Comparison of ENCODE assay signal across 10 mouse cellular contexts in the genomic region with DNA sequence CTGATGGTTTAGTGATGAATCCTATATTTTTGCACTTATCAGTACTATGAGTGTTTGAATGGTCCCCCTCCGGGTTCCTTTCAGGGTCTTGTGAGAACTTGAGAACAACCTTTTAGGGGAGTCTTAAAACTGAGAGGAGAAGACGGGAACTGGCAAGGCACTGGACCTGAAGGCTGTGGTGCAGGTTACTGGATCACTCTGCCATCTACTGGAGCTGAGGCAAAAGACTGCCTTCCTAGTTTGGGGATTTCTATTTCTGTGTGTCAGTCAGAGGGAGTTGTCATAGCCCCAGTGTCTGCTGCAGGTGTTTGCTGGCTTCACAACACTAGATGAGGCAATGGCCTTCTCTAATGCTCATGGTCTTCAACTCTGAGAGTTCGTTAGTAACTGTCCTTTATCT.
DNase-seq lines count a peak whose midpoint lies in the region; ATAC-seq and TF ChIP-seq lines count a peak whose summit lies in the region.
"Had no signal": no experiment of that assay in that cellular context is flagged by ENCODE, and none has a peak within 500 bp of the region (broad histone marks: within the 10 kb centered on the region; RNA-seq: fewer than 3 reads in every experiment).

No protein-coding gene starts in this region.

- H3K27ac ChIP-seq in liver, postnatal 0 days (ENCODE audit: low read depth): no peak overlapping the region
- H3K27ac ChIP-seq: embryonic facial prominence, embryonic 15.5 days; liver, embryonic 15.5 days had no signal

- no peak for ATAC-seq in liver, postnatal 0 days

- DNase-seq in heart, adult 8-10 months (ENCODE audit: low spot score): peak; percentile 3
- DNase-seq in heart, adult 11 months: no peak
- peak; percentile 46 for DNase-seq in Muller cell, postnatal 12 days (ENCODE audit: inconsistent ontology term)
- peak; percentile 25 for DNase-seq in embryo, embryonic 10 days (ENCODE audit: low spot score)
- DNase-seq in layer of hippocampus, adult 18-20 months (ENCODE audit: low spot score in 2 of 2): peak; percentile 32 to 76
- peak; percentile 59 for DNase-seq in retina, embryonic 14.5 days (ENCODE audit: low spot score)
- no peak for DNase-seq in liver, postnatal 0 days
- DNase-seq in c-Kit-positive CD71-positive TER-119-positive erythroid progenitor cells, embryonic 14.5 days (ENCODE audit: low spot score): no peak

- no peaks in the 10 kb centered on the region for H3K4me1 ChIP-seq in liver, postnatal 0 days (ENCODE audit: insufficient read depth)
- H3K4me1 ChIP-seq: embryonic facial prominence, embryonic 15.5 days; liver, embryonic 15.5 days had no signal

- H3K4me3 ChIP-seq in liver, postnatal 0 days (ENCODE audit: low read depth, low read length): no peak overlapping the region
- H3K4me3 ChIP-seq: embryonic facial prominence, embryonic 15.5 days; liver, embryonic 15.5 days had no signal

- H3K36me3 ChIP-seq in liver, postnatal 0 days (replicated peaks; ENCODE audit: insufficient read depth, low read length): no peaks in the 10 kb centered on the region
- H3K36me3 ChIP-seq: embryonic facial prominence, embryonic 15.5 days; liver, embryonic 15.5 days had no signal

- no peak for TF ChIP-seq CTCF in liver, postnatal 0 days (IDR thresholded peaks at IDR 0.05; ENCODE audit: low read depth)

- TF ChIP-seq EP300 in liver, postnatal 0 days (IDR thresholded peaks at IDR 0.05; ENCODE audit: low read depth): no peak

- no peaks in the 10 kb centered on the region for H3K27me3 ChIP-seq in liver, postnatal 0 days (ENCODE audit: insufficient read depth, low read length)
- H3K27me3 ChIP-seq: embryonic facial prominence, embryonic 15.5 days; liver, embryonic 15.5 days had no signal

- H3K9me3 ChIP-seq in liver, postnatal 0 days (ENCODE audit: low read length): no peaks in the 10 kb centered on the region
- H3K9me3 ChIP-seq: embryonic facial prominence, embryonic 15.5 days; liver, embryonic 15.5 days had no signal

- 41% methylated on average over 3 of the region's 3 CpGs for WGBS in liver, postnatal 0 days (ENCODE audit: insufficient replicate concordance)

- H3K4me2 ChIP-seq in liver, postnatal 0 days (ENCODE audit: low read depth, low read length): no peak overlapping the region
- H3K4me2 ChIP-seq: embryonic facial prominence, embryonic 15.5 days; liver, embryonic 15.5 days had no signal

- H3K9ac ChIP-seq in liver, postnatal 0 days (replicated peaks): no peak overlapping the region
- H3K9ac ChIP-seq: embryonic facial prominence, embryonic 15.5 days; liver, embryonic 15.5 days had no signal

Comparison
In these comparisons a context has a peak if more than half of its experiments do, and no peak if none do; other contexts are left out.
1. DNase-seq: peak in heart, adult 8-10 months (single experiment), Muller cell, postnatal 12 days (single experiment), embryo, embryonic 10 days (single experiment), layer of hippocampus, adult 18-20 months (2 of 2) and retina, embryonic 14.5 days (single experiment); none in heart, adult 11 months (single experiment), liver, postnatal 0 days (single experiment) and c-Kit-positive CD71-positive TER-119-positive erythroid progenitor cells, embryonic 14.5 days (single experiment).